Mouse (Mus musculus) limb, embryonic 13.5 days (tissue): ENCODE data around the gene Gngt2. TPM values are rescaled to one million over a fixed set of nuclear protein-coding genes. Genes with fewer than 3 reads are reported as not detected.
A peak's percentile ranks its signal among the peaks of the same experiment; 100 is the strongest.
"Not testable (repeated sequence)": the region's sequence is repeated elsewhere in the genome, so short reads cannot be mapped to it uniquely, and the experiment has no call there.

Experiments used
- ATAC-seq: fragments of 200-750 bp; cut with Nextera tagmentation; 2 replicates; pipeline ENCODE4 v1.8.0; 2017; ENCODE audit warnings: low read depth, moderate number of reproducible peaks, moderate TSS enrichment; ENCODE audit not compliant: low FRiP score
- H3K27ac ChIP-seq: fragments of 300-500 bp; sonication (generic); 2 replicates; pipeline ENCODE4 v1.5.1; 2015; ENCODE audit warnings: inconsistent platforms, mild to moderate bottlenecking, moderate library complexity
- H3K27me3 ChIP-seq: fragments of 300-500 bp; sonication (generic); 2 replicates; pipeline ENCODE4 v1.6.1; 2015; ENCODE audit warnings: mild to moderate bottlenecking, inconsistent platforms
- H3K36me3 ChIP-seq: fragments of 300-500 bp; sonication (generic); 2 replicates; pipeline ENCODE4 v1.6.1; 2015; ENCODE audit warnings: inconsistent platforms, mild to moderate bottlenecking, moderate library complexity
- H3K4me1 ChIP-seq: fragments of 300-500 bp; sonication (generic); 2 replicates; pipeline ENCODE4 v1.6.1; 2015; ENCODE audit warnings: inconsistent platforms
- H3K4me2 ChIP-seq: fragments of 300-500 bp; sonication (generic); replicated peaks from 2 replicates; pipeline ENCODE4 v1.6.1; 2015; ENCODE audit warnings: inconsistent platforms, mild to moderate bottlenecking, moderate library complexity
- H3K4me3 ChIP-seq: fragments of 300-500 bp; sonication (generic); 2 replicates; pipeline ENCODE4 v1.5.1; 2015; ENCODE audit warnings: moderate library complexity, mild to moderate bottlenecking, inconsistent platforms
- H3K9ac ChIP-seq: fragments of 300-500 bp; sonication (generic); 2 replicates; pipeline ENCODE4 v1.6.1; 2015; ENCODE audit warnings: mild to moderate bottlenecking, inconsistent platforms
- H3K9me3 ChIP-seq: fragments of 300-500 bp; sonication (generic); 2 replicates; pipeline ENCODE4 v1.6.1; 2016; ENCODE audit warnings: inconsistent platforms
- WGBS: fragments of 180-500 bp; shearing (Covaris S2); methylation state at CpG from one replicate; pipeline ENCODE4 v1.1.7; 2015; 5-methylcytosine and 5-hydroxymethylcytosine counted together
- polyA plus RNA-seq: library from polyadenylated mRNA; unstranded; fragments of >200 nt; fragmentation: Nextera tagmentation; extraction: Ambion mirVana; gene quantifications from 2 replicates; pipeline ENCODE4 v1.2.1, GENCODE M21; 2015

The Gngt2 gene
- polyA plus RNA-seq, 1 experiment from 2014 or later: 11.2 TPM

DNA sequence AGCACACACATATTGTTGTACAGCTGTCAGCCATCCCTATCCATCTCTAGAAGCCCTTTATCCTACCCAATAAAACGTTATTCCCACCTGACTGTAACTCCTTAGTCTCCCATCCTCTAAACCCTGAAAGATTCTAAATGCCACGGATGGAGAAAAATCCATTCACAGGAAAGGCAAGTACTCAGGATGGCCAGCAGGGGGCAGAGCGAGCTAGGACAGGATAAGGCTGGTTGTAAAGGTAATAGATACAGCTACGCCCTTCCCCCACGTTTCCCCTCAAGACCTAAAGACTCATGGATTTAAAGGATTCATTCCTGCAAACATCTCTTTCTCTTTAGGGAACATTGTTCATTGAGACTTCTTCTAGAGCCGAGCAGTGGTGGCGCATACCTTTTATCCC lies 39.3 kb downstream of the Gngt2 start:
- Histone ChIP-seq H3K4me2 (0 out of 2 replicates have a peak overlapping the region, but pooled peaks have one; percentile 22), H3K4me1 (no peaks in the 10 kb centered on the region), H3K36me3 (no peaks in the 10 kb centered on the region), H3K4me3 (no peak overlapping the region), H3K27me3 (peaks cover 4% of the 10 kb centered on the region; the same call in 1 of the 2 replicates), H3K9me3 (no peaks in the 10 kb centered on the region), H3K27ac (no peak overlapping the region), H3K9ac (no peak overlapping the region)
- no peak for ATAC-seq
- WGBS: 22% methylated on average over 7 of the region's 7 CpGs

- H3K27me3 ChIP-seq: peaks cover 21% of the 10 kb centered on the region; the same call in 1 of the 2 replicates
- not testable (repeated sequence) for H3K4me3 ChIP-seq, H3K4me2 ChIP-seq, H3K36me3 ChIP-seq, H3K27ac ChIP-seq, H3K9ac ChIP-seq, ATAC-seq, H3K9me3 ChIP-seq, H3K4me1 ChIP-seq
- WGBS: 78% methylated on average over 2 of the region's 2 CpGs
These were observed 42.8 kb downstream of the Gngt2 start for GRCm38 (mm10) chr11:95879861-95880260.

- ATAC-seq: no peak
- no peak overlapping the region for H3K9ac ChIP-seq
- H3K27ac ChIP-seq: no peak overlapping the region
- no peak overlapping the region for H3K4me3 ChIP-seq
- no peaks in the 10 kb centered on the region for H3K4me1 ChIP-seq
- WGBS: 83% methylated on average over 2 of the region's 2 CpGs
- H3K27me3 ChIP-seq: peaks cover 3% of the 10 kb centered on the region; the same call in 1 of the 2 replicates
- peaks cover 3% of the 10 kb centered on the region; the same call in 1 of the 2 replicates for H3K9me3 ChIP-seq
- no peaks in the 10 kb centered on the region for H3K36me3 ChIP-seq
- no peak overlapping the region for H3K4me2 ChIP-seq
These were observed 53.5 kb downstream of the Gngt2 start for GRCm38 (mm10) chr11:95890462-95891051.

Other genes starting within 250 kb of the Gngt2 start
- 29.4 and 34.5 TPM in 2 replicates for gene Ngfr, start 249.5 kb upstream of the Gngt2 start, polyA plus RNA-seq
- 217 and 221 TPM in 2 replicates for gene Phb, start 170.3 kb upstream of the Gngt2 start, polyA plus RNA-seq
- 26.8 and 26.9 TPM in 2 replicates for gene Zfp652, start 124.5 kb upstream of the Gngt2 start, polyA plus RNA-seq
- gene B130006D01Rik, start 113.6 kb upstream of the Gngt2 start, polyA plus RNA-seq: 2.0 TPM in 2 replicates
- 0.26 and 0.89 TPM in 2 replicates for gene Phospho1, start 12.7 kb upstream of the Gngt2 start, polyA plus RNA-seq
- 5.4 and 5.5 TPM in 2 replicates for gene Abi3, start 5.3 kb downstream of the Gngt2 start, polyA plus RNA-seq
- gene B4galnt2, start 77.7 kb downstream of the Gngt2 start, polyA plus RNA-seq: 0.19 TPM in 1 of 2 replicates, not detected in the other
- 83.4 and 85.7 TPM in 2 replicates for gene Igf2bp1, start 168.7 kb downstream of the Gngt2 start, polyA plus RNA-seq
- gene Gip, start 187.3 kb downstream of the Gngt2 start, polyA plus RNA-seq: not detected in 2 replicates
- 95.0 and 98.4 TPM in 2 replicates for gene Snf8, start 197.7 kb downstream of the Gngt2 start, polyA plus RNA-seq
- gene Ube2z, start 228.2 kb downstream of the Gngt2 start, polyA plus RNA-seq: 39.2 and 41.4 TPM in 2 replicates
- gene Atp5g1, start 238.5 kb downstream of the Gngt2 start, polyA plus RNA-seq: 424 and 500 TPM in 2 replicates